Mouse (Mus musculus) erythroblast, embryonic 14.5 days (primary cell): ENCODE data around the gene Comp.

Source experiments
- GATA1 ChIP-seq: IDR thresholded peaks from 2 replicates; pipeline ENCODE4 v1.6.1; 2012; ENCODE audit warnings: low read length, inconsistent platforms, mixed read lengths
- TAL1 ChIP-seq: IDR thresholded peaks from 3 replicates; pipeline ENCODE4 v1.6.1; 2012; ENCODE audit warnings: low read length, inconsistent platforms, mixed read lengths

GRCm38 (mm10) chr8:70418954-70419353 is 45.6 kb downstream of the Comp start:
- TF ChIP-seq TAL1 (no peak), GATA1 (no peak)
